Mouse (Mus musculus) brain, embryonic 14.5 days (tissue): ENCODE data around the gene Spaca6. TPM values are rescaled to one million over a fixed set of nuclear protein-coding genes. Genes with fewer than 3 reads are reported as not detected.
A peak's percentile ranks its signal among the peaks of the same experiment; 100 is the strongest.

Source experiments
- DNase-seq: peaks from one replicate; pipeline ENCODE4 v3.0.0-alpha.2; 2011; ENCODE audit warnings: low read depth
- CTCF ChIP-seq: fragments of 200-500 bp; IDR thresholded peaks from 2 replicates; pipeline ENCODE4 v1.5.1; 2012; ENCODE audit warnings: inconsistent platforms, mild to moderate bottlenecking, moderate library complexity, borderline replicate concordance; ENCODE audit not compliant: insufficient read depth, insufficient read length; ENCODE audit errors: extremely low read depth
- POLR2A ChIP-seq: fragments of 200-500 bp; IDR thresholded peaks from 2 replicates; pipeline ENCODE4 v1.6.1; 2012; ENCODE audit warnings: mild to moderate bottlenecking, inconsistent platforms, borderline replicate concordance; ENCODE audit not compliant: poor library complexity, insufficient read depth, insufficient read length, severe bottlenecking; ENCODE audit errors: extremely low read depth
- polyA plus RNA-seq: library from polyadenylated mRNA; depleted of rRNA; stranded (reverse); fragments of >200 nt; gene quantifications from 2 replicates; pipeline ENCODE4 v1.2.3, GENCODE M21; 2012; rRNA removed

Spaca6 gene
- 58.8 and 80.4 TPM in 2 replicates for polyA plus RNA-seq

DNA sequence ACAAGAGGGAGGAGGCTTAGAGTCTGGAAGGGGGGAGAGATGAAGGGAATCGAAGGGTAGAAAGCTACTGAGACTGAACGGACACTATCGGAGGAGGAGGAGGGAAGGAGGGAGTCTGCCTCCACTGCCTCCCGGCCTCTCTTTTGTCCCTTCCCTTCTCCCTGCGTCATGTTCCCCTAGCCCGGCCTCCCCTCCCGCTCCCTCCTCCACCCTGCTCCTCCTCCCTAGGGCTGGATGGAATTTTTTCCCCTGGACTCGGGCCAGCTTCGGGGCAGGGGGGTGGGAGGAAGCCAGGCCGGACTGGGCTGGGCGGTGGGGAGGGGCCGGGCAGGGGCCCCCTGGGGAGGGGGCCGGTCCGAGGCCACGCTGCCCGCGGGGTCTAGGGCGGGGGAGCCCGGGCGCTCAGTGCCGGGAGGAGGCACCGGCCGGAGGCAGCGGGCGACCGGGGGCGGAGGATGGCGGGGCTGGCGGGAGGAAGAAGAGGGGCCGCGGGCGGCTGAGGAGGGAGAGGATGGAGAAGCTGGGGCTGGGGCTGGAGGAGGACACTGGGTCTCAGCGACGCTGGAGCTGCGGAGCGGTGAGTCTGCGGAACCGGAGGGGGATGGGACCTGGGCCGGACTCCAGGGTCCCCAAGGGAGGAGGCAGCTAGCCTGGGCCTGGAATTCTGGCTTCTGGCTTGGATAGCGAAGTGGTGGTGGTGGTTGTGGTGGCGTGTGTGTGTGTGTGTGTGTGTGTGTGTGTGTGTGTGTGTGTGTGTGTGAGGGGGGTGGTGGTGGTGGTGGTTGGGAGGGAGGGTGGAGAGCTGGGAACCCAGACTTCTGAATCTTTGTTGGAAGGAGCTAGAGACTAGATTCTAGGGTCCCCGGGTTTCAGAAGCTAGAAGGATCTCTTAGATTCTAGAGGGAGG lies at the start of gene Spaca6:
Gene Spaca6 (plus strand): TSS at position 408 of the 907 bp plus-strand sequence.
- DNase-seq = peak; percentile 97
- TF ChIP-seq CTCF (no peak), POLR2A (peak; percentile 92)

GRCm38 (mm10) chr17:17790866-17791630 lies 35.9 kb upstream of the Spaca6 start:
- TF ChIP-seq POLR2A (no peak), CTCF (no peak)
- no peak for DNase-seq

GRCm38 (mm10) chr17:17792578-17792977 lies 34.4 kb upstream of the Spaca6 start:
- DNase-seq = peak; percentile 37
- TF ChIP-seq POLR2A = no peak
- no peak for TF ChIP-seq CTCF

- no peak for TF ChIP-seq POLR2A
- no peak for TF ChIP-seq CTCF
- no peak for DNase-seq
These were observed 31.4 kb upstream of the Spaca6 start for GRCm38 (mm10) chr17:17795527-17795926.

DNA sequence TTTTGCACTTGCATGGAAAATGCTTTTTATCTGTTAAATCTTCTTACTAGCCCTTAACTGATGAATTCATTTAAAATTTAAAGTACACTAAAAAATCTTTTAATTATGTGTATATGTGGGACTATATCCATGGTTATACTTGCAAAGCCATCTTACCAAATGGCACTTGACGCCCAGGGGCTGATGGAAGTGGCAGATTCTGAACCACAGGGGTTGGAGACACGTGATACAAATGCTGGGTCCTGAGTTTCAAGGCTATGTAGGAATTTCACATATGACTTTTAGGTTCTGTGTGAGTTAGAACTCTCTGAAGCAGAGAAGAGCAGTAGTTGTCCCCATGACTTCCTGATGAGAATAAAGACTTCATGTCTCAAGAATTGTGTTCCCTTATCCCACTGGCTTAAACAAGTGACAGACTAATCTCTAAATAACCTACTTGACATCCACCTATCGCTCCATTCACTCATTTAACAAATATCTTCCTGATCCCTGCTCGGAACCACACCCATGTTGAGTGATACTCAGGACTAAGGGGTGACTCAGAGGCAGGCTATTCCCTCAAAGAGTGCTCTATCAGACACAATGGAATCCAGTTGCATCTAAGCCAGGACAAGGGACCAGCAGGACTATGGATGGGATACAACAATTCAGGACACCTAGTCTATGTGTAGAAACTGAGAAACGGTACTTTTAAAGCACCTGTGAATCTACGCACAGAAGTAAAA lies 3.2 kb upstream of the Spaca6 start:
- TF ChIP-seq CTCF = no peak
- no peak for TF ChIP-seq POLR2A
- no peak for DNase-seq

DNA sequence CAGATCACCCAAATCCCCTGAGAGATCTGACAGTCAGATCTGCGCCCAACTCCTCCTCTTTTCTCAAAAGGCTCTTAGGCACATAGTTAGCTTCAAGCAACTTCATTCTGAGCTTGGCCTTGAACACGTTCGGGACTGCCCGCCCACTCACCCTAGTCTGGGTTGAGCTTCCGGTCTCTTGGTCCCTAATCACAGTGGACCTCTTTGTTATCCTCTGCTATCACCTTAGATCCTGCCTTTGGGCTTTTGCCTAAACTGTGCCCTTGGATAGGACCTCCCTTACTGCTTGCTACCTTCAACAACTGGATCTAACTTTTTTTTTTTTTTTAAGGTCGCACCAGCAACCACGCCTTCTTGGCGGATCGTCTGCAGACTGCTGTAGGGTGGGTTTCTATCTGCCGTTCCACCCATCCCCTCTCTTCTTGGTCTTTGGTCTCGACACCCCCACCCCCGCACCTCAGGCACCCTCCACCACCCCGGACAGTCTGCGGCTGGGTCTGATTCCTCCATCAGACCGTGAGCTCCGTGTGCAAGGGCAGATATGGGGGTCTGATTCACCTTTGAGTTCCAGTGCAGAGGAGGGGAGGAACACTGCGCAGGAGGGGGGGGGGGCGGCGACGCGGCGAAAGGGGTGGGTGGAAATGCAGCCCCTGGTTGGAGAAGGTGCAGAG lies 902 bp upstream of the Spaca6 start:
- peak; percentile 76 for DNase-seq
- TF ChIP-seq POLR2A (no peak), CTCF (no peak)

DNA sequence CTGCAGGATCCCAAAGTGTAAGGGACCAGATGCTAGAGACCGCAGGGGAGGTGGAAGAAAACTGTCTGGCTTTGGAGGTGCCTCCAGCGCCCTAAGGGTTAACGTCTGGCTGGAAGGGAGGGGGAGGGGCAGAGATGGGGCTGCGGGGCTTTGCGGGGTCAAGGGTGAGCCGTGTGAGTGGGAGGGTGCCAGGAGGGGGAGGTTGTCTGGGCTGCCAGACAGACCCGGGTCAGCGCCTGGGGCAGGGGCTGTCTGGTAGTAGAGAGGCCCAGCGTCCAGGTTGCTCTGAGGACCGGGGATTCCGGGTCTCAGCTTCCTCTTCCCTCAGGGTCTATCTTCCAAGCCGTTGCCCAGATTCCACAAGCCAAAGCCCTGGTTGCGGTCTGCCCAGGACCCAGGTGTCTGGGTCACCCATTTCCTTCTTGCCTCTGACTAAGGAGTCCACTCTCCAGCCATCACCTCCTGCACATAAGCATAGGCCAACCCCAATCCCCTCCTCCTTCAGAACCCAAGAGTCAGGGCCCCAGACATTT lies 766 bp downstream of the Spaca6 start:
- peak; percentile 84 for DNase-seq
- no peak for TF ChIP-seq CTCF

DNA sequence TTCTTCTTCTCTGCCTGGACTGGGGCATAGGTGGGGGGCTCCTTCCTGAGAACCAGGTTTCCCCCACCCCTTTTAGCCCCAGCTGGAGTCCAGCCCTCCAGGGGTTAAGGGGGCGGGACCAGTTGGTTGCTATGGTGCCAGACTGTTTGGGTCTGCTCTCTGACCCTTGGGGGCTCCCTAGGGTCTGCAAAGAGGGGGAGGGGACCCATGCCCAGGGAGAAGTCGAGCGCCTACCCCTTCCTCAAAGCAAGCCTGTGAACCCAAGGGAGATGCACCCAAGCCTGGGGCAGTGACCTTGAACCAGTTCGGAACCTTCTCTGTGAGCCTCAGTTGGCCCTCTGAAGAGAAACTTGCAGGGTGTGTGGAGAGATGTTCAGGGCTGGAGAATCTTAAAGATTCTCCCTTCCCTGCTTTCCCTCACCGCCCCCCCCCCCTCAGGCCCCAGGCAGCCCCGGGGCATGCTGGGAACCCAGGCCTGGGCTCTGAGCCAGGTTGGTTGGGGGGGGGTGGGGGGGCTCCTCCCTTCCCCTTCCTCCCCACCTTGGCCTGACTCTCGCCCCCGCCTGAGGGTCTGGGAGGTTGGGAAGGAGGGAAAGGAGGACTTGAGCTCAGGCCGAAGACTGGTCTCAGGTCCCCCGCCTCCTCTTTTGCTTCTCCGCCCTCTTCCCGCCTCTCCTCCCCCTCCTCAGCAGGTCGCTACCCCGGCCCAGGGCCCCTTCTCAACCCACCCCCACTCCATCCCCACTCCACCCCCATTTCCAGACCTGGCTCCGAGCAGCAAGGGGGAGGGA lies 1.4 kb downstream of the Spaca6 start:
- DNase-seq = peak; percentile 95
- TF ChIP-seq POLR2A (peak; percentile 28; the same call in 1 of the 2 replicates), CTCF (no peak)

GRCm38 (mm10) chr17:17829052-17829785 lies 2.3 kb downstream of the Spaca6 start:
- no peak for TF ChIP-seq CTCF
- TF ChIP-seq POLR2A = no peak
- DNase-seq = peak; percentile 50
